Mouse (Mus musculus): ENCODE data around the gene Fcgbp.
"Not testable (repeated sequence)": the region's sequence is repeated elsewhere in the genome, so short reads cannot be mapped to it uniquely, and the experiment has no call there.

Fcgbp gene

DNA sequence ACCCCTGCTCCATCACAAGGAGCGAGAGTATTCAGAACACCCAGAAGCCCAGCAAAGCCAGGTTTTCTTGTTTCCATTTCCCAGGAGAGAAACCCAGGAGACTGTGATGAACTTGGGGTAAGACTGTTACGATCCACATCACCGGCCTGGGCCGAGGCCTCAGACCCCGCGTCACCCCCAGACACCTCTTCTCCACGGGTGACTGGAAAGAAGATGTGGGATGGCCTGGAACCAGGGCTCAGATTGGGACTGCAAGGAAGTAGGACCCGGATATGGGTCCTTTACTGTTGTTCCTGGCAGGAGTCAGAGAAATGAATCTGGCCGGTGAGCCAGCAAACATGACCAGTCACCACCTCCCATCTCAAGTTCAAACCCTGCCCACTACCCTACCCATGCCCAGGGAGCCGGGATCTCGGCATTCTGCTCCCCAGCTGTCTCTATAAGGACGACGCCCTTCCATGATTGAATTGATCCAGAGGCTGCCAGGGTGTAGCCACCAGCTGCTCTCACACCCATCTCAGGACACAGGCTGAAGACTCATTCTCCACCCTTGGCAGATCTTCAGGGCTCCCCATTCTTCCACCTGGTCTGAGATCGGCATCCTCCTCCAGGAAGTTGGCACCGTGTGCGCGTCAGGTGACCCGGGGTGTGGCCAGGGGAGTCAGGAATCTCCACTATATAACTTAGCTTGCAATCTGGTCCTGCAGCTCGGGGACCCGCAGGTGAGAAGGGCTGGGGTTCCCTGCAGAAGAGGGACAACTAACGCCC lies at the start of gene Fcgbp:
Gene Fcgbp (plus strand): TSS at position 706 of the 768 bp plus-strand sequence.
- peak in 1 of 2 experiments; percentile 8 for DNase-seq

DNA sequence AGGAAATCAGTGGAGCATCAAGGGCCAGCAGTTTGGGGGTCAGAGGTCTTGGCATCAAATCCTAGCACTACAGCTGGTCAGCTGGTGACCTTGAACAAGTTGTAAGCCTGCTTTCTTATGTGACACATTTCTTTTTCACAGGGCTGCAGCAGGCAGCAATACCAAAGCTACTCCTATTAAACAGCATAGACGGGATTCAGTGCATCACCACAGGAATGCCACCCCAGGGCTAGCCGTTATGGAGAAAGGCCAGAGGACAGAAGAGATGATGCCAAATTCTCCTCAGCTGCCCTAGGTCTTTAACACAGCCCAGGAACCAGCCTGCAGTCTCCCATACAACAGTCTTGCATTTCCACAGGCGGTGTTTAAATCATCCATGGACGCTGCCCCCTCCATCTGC lies 26.5 kb upstream of the Fcgbp start:
- DNase-seq, result no peak

GRCm38 (mm10) chr7:28049476-28050409 lies 21.3 kb upstream of the Fcgbp start, which contains the start of gene Psmc4:
TSS of gene Psmc4 (minus strand) at chr7:28050101.
- peak; percentile 99 for DNase-seq

GRCm38 (mm10) chr7:28050584-28050983 lies 20.5 kb upstream of the Fcgbp start:
- no peak for DNase-seq

DNA sequence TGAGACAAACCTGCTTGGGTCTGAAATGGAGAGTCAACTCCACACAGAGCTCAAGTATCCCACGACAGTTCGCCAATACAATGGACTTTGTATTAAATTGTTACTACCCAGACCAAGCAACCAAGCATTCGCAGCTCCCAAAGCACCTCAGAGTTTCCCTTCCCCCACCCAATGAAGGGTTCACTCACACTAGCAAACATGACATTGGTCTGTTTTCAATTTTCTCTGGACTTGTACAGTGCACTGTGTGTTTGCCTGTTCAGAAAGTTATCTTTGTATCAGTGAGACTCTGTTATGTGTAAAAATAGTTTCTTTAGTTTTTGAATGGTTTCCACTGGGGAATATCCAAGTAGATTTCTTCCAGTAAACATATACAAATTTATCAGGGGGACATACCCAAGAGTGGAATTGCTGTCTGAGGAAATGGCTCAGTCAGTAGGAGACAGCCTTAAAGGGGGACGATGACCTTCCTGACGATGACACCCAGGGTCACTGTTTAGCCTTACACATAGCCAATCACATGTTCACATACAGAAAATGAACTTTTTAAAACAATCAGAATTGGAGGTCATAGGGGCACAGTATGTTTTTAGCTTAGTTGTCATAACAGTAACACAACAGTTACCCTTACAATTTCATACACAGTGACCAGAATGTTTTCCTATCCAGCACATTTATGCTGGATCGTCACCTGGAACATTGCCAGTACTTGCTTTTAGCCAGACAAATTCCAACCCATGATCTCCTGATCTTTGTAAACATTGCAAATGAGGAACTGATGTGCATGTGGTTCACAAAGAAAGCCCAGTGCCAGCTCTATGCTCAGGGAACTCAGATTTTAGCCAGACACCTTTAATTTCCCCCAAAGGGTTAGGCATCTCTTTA lies 17.7 kb upstream of the Fcgbp start:
- DNase-seq, result peak in 1 of 2 experiments; percentile 63

- DNase-seq, result no peak
Measured at GRCm38 (mm10) chr7:28059972-28060371, 11.1 kb upstream of the Fcgbp start.

DNA sequence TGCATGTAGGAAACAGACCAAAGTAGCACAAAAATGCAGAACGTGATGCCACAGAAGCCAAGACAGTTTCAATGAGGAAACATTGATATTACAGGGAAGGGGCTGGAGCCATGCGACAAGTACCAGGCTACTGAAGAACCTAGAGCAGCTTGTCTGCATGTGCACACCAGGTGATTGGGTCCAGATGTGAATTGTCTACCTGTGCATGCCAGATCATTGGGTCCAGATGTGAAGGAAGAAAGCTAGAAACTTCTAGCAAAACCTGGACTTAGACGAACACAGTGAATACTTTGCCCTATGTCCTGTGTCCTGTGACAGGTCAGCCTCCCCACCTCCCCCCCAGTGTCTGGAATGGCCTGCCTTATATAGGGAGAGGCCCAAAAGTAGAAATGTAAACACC lies 2.4 kb upstream of the Fcgbp start:
- peak in 1 of 2 experiments; percentile 26 for DNase-seq

DNA sequence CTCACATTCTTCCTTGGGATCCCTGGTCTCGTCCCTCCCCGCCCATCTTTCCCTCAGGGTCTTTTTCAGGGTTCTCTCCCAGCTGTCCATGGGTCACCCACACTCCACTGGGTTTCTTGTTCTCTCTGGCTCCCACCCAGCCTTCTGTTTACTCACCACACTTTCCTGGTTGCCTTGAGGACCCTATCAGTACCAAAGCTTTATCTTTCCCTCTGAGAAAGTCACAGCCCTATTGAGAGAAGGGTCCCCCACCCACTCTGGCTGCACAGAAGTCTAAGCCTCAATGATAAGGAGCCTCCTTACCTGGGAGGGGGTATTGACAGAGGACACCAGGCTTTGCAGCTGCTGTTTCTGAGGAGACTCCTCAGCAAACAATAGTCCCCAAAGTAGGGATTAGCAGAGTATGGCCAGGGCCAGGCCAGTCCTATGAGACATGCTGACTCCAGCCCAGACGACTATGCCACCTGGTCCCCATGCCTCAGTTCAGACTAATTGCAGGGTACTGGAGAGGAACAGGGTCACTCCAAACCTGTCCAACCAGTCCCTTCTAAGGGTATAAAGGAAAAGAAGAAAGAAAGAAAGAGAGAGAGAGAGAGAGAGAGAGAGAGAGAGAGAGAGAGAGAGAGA lies 1.4 kb upstream of the Fcgbp start:
- DNase-seq, result peak in 1 of 2 experiments; percentile 6

GRCm38 (mm10) chr7:28084215-28084614 lies 13.2 kb downstream of the Fcgbp start:
- peak in 1 of 2 experiments; percentile 57 for DNase-seq

- peak in 1 of 2 experiments; percentile 25 for DNase-seq
Measured at GRCm38 (mm10) chr7:28086236-28086635, 15.2 kb downstream of the Fcgbp start.

DNA sequence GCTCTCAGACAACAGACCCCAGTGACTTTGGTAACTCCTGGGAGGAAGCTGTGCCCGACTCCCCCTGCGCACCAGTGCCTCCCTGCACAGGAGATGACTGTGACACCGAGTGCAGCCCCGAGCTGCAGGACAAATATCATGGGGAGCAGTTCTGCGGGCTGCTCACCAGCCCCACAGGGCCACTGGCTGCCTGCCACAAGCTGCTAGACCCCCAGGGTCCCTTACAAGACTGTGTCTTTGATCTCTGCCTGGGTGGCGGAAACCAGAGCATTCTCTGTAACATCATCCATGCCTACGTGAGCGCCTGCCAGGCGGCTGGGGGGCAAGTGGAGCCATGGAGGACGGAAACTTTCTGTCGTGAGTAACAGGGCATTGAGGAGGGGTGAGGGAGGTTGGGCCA lies 22.5 kb downstream of the Fcgbp start:
- peak in 1 of 2 experiments; percentile 13 for DNase-seq

DNA sequence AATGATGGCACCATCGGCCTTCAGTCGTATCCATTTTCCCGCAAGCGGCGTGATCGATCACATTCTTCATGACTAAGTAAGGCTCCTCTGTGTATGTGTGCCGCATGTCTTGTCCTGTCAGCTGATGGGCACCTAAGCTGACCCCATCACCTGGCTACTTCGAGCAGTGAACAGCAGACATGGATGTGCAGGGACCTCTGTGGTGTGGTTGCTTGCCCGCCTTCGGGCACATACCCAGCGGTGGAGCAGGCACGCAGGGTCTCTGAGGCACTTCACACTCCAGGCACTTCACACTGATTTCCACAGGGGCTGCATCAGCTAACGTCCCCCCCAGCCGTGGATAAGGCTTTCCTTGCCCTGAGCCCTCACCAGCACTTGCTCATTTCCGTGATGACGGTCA lies 28.1 kb downstream of the Fcgbp start:
- DNase-seq, result peak in 1 of 2 experiments; percentile 35

DNA sequence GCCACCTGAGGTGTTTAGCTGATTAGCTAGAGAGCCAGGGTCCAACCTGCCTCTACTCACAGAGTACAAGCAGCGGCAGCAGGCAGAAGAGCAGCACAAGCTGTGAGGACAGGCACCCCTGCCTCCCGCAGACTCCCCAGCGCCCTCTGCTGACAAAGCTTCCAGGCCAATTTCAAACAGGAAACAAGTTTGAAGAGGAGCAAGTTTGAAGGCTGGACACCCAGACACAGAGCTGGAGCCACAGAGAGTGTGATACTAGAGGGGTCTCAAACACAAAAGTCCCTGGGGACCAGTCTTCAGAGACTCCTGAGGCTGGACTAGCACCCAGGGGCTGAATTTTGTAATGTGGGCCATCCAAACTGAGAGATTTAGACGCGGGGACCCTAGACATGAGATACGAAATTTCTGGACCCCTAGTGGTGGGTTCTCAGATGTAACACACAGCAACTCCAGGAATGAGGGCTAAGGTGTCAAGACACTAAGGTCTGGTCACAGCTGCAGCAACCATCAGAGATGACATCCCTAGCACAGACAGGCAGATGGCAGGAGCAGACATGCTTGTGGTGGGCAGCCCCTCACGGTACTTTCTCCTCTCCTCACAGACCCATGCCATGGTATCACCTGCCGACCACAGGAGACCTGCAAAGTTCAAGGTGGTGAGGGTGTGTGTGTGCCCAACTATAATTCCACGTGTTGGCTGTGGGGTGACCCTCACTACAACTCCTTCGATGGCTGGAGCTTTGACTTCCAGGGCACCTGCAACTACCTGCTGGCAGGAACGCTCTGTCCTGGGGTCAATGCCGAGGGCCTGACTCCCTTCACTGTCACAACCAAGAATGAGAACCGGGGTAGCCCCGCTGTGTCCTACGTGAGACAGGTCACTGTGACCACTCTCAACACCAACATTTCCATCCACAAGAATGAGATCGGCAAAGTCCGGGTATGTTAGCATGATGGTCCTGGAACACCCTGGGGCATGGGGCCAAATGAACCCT lies 29.9 kb downstream of the Fcgbp start:
- peak; percentile 57 to 59 for DNase-seq

DNA sequence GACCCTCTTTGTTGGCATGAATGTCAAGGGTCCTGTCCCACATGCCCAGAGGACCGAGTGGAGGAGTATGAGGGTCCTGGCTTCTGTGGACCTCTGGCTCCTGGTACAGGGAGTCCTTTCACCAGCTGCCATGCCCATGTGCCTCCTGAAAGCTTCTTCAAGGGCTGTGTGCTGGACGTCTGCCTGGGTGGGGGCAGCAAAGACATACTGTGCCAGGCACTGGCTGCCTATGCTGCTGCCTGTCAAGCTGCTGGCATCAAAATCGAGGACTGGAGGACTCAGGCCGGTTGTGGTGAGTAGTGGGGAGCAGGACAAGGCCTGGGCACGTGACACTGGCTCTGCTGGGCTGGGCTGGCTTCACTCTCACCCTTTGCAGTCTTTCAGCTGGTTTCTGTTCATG lies 31.9 kb downstream of the Fcgbp start:
- not testable (repeated sequence) for DNase-seq

GRCm38 (mm10) chr7:28104670-28105069 lies 33.6 kb downstream of the Fcgbp start:
- DNase-seq, result peak; percentile 67 to 78

GRCm38 (mm10) chr7:28106241-28106640 lies 35.2 kb downstream of the Fcgbp start:
- DNase-seq, result no peak

DNA sequence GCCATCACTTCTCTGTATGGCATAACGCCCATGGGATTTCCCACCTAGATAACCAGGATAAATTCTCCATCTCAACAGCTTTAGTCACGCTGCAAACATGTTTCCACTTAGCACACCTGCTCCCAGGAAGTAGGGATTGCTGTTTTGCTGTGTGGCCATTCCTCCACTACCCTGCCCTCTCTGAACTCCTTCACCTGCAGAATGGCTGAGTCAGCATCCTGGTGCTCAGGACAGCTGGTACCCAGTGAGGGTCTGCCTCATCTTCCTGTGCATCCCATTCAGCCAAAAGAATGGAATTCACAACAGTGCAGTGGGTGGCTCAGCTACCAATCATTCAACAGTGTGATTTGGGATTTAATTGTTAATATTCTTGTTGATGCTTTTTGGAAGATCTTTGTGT lies 43.6 kb downstream of the Fcgbp start:
- DNase-seq, result no peak

DNA sequence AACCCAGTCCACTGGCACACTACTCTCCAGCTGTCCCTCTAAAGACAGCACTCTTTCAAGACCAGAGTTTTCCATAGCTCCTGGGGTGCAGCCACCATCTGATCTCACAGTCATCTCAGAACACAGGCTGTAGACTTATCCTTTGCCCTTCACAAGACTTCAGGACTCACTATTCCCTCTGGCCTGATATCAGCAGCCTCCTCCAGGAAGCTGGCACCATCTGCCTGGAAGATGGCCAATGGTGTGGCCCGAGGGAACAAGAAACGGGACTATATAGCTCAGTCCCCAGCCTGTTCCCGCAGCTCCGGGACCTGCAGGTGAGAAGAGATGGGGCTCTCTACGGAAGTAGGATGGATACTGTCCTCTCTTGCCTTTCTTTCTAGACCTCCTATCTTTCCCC lies 58.1 kb downstream of the Fcgbp start, which contains the start of gene 9530053A07Rik:
Gene 9530053A07Rik (plus strand): TSS at position 301 of the 400 bp plus-strand sequence.
- no peak for DNase-seq

- DNase-seq, result peak in 1 of 2 experiments; percentile 57
Measured at GRCm38 (mm10) chr7:28137613-28138012, 66.6 kb downstream of the Fcgbp start.

- DNase-seq, result peak; percentile 64 to 75
Measured at GRCm38 (mm10) chr7:28148263-28148662, 77.2 kb downstream of the Fcgbp start.
